Mouse (Mus musculus) A20 (cell line): ENCODE data around the gene Gm21994.
"Not testable (repeated sequence)": the region's sequence is repeated elsewhere in the genome, so short reads cannot be mapped to it uniquely, and the experiment has no call there.

Experiments used
- DNase-seq: peaks from one replicate; pipeline ENCODE4 v3.0.0-alpha.2; 2011; ENCODE audit warnings: low read depth, low spot score

Gene Gm21994

GRCm38 (mm10) chr2:150255491-150255890, at the start of gene Gm21994:
TSS of gene Gm21994 (minus strand) at chr2:150255591.
- DNase-seq = not testable (repeated sequence)

- no peak for DNase-seq
Observed at GRCm38 (mm10) chr2:150299096-150299495, 43.7 kb upstream of the Gm21994 start.

DNA sequence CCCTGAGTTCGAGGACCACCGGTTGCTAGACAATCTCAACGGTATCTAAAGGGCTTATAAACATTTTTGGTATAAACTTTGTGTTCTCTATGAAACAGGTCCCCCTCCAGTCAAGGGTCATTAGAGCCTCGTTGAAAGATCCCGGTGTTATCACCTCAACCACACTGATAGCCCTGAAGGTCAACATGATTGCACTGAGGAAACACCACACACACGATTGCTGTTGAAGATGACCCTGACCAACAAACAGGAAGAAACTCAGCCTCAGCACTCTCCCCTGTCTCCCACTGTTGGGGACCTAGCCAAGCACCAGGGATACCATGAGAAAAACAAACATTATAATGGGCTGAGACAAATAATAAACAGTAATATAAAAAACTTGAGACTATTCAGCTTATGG, 38.3 kb upstream of the Gm21994 start:
- DNase-seq = no peak

GRCm38 (mm10) chr2:150257291-150257690, 1.9 kb upstream of the Gm21994 start, which contains the start of gene Gm14124:
TSS of gene Gm14124 (plus strand) at chr2:150257517.
- DNase-seq = not testable (repeated sequence)

DNA sequence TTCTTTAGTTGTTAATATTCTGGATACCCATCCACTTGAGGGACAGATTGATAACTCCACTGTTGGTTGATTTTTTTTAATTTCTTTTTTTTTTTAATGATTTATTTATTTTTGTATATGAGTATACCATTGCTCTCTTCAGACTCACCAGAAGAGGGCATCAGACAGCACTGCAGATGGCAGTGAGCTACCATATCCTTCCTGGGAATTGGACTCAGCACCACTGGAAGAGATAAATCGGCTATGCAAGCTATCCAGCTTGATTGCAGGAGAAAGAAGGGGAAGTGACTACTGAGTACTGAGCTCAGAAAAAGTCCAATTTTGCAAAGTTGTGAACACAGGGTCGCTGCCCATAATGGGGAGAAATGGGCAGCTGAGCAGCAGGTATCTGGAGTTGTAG, 1.5 kb upstream of the Gm21994 start:
- DNase-seq = not testable (repeated sequence)

GRCm38 (mm10) chr2:150243211-150243610, 12.2 kb downstream of the Gm21994 start:
- no peak for DNase-seq

GRCm38 (mm10) chr2:150223263-150223662, 32.1 kb downstream of the Gm21994 start:
- DNase-seq = not testable (repeated sequence)

- not testable (repeated sequence) for DNase-seq
Observed at GRCm38 (mm10) chr2:150218363-150218725, 37.0 kb downstream of the Gm21994 start.

GRCm38 (mm10) chr2:150217600-150218362, 37.6 kb downstream of the Gm21994 start, which contains the start of gene Zfp937:
TSS of gene Zfp937 (plus strand) at chr2:150218073.
- not testable (repeated sequence) for DNase-seq
